Mouse (Mus musculus): ENCODE results near the gene Tldc2. TPM values are rescaled to one million over a fixed set of nuclear protein-coding genes. Genes with fewer than 3 reads are reported as not detected.

Gene Tldc2
- polyA plus RNA-seq, 1 experiment, result not detected

GRCm38 (mm10) chr2:157064978-157065878, 21.6 kb upstream of the Tldc2 start:
- H3ac ChIP-seq (ENCODE audit: control insufficient read depth, insufficient read length), result no peak overlapping the region
- peaks cover 11% of the 10 kb centered on the region for H3K36me3 ChIP-seq (ENCODE audit: control insufficient read depth, insufficient read depth)
- peak overlapping the region; percentile 56 for H3K4me2 ChIP-seq (ENCODE audit: low read depth)
- no peak overlapping the region for H3K4me3 ChIP-seq
- TF ChIP-seq CEBPB (IDR thresholded peaks at IDR 0.05; ENCODE audit: insufficient read depth, poor library complexity, severe bottlenecking) (no peak), USF1 (IDR thresholded peaks at IDR 0.05; ENCODE audit: low read depth) (no peak), MYOD1 (IDR thresholded peaks at IDR 0.05; ENCODE audit: control insufficient read depth in 1 of 3, insufficient read length in 2 of 3, low read depth in 2 of 3) (no peak), SRF (IDR thresholded peaks at IDR 0.05; ENCODE audit: control insufficient read depth, insufficient read length, low read depth) (no peak), TCF12 (IDR thresholded peaks at IDR 0.05; ENCODE audit: insufficient read depth, poor library complexity, severe bottlenecking) (no peak), E2F4 (IDR thresholded peaks at IDR 0.05; ENCODE audit: insufficient read depth) (no peak), MYOG (IDR thresholded peaks at IDR 0.05; ENCODE audit: control insufficient read depth in 1 of 3, insufficient read depth in 1 of 3, insufficient read length in 2 of 3, low read depth in 2 of 3) (no peak), MAX (IDR thresholded peaks at IDR 0.05; ENCODE audit: low read depth) (no peak), REST (IDR thresholded peaks at IDR 0.05; ENCODE audit: insufficient read depth, insufficient read length) (no peak)
- H3K79me2 ChIP-seq (ENCODE audit: control insufficient read depth, insufficient read depth), result peaks cover 77% of the 10 kb centered on the region
- H3K27me3 ChIP-seq (ENCODE audit: control insufficient read depth, insufficient read depth, insufficient read length), result no peaks in the 10 kb centered on the region

DNA sequence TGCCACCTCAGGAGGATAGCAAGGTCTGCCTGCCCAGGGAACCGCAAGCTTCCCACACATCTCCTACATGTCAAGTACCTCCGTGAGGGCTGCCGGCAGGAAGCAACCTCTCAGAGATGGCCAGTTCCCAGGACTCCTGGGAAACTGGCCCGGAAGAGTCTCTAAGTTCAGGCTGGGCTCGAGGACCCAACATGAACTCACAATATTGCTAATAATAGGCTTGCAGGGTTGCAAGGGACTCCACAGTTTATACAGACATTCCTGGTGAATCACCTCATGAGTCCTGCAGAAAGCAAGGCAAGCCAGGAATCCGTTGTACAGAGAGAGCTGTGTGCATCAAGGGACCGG, 21.0 kb upstream of the Tldc2 start:
- Histone ChIP-seq H3K4me3 (no peak overlapping the region), H3K79me2 (ENCODE audit: control insufficient read depth, insufficient read depth) (peaks cover 76% of the 10 kb centered on the region), H3K36me3 (ENCODE audit: control insufficient read depth, insufficient read depth) (peaks cover 10% of the 10 kb centered on the region), H3K27me3 (ENCODE audit: control insufficient read depth, insufficient read depth, insufficient read length) (no peaks in the 10 kb centered on the region), H3K4me2 (ENCODE audit: low read depth) (peak overlapping the region; percentile 56), H3ac (ENCODE audit: control insufficient read depth, insufficient read length) (no peak overlapping the region)
- TF ChIP-seq TCF12 (IDR thresholded peaks at IDR 0.05; ENCODE audit: insufficient read depth, poor library complexity, severe bottlenecking) (no peak), E2F4 (IDR thresholded peaks at IDR 0.05; ENCODE audit: insufficient read depth) (no peak), MYOD1 (IDR thresholded peaks at IDR 0.05; ENCODE audit: control insufficient read depth in 1 of 3, insufficient read length in 2 of 3, low read depth in 2 of 3) (no peak), POLR2AphosphoS2 (IDR thresholded peaks at IDR 0.05; ENCODE audit: insufficient read length, low read depth) (no peak), POLR2A (IDR thresholded peaks at IDR 0.05; ENCODE audit: insufficient read length, low read depth) (no peak), CEBPB (IDR thresholded peaks at IDR 0.05; ENCODE audit: insufficient read depth, poor library complexity, severe bottlenecking) (no peak), REST (IDR thresholded peaks at IDR 0.05; ENCODE audit: insufficient read depth, insufficient read length) (no peak), SRF (IDR thresholded peaks at IDR 0.05; ENCODE audit: control insufficient read depth, insufficient read length, low read depth) (no peak), MAX (IDR thresholded peaks at IDR 0.05; ENCODE audit: low read depth) (no peak), MYOG (IDR thresholded peaks at IDR 0.05; ENCODE audit: control insufficient read depth in 1 of 3, insufficient read depth in 1 of 3, insufficient read length in 2 of 3, low read depth in 2 of 3) (no peak), TCF3 (IDR thresholded peaks at IDR 0.05; ENCODE audit: insufficient read length, low read depth) (no peak), USF1 (IDR thresholded peaks at IDR 0.05; ENCODE audit: low read depth) (no peak)

DNA sequence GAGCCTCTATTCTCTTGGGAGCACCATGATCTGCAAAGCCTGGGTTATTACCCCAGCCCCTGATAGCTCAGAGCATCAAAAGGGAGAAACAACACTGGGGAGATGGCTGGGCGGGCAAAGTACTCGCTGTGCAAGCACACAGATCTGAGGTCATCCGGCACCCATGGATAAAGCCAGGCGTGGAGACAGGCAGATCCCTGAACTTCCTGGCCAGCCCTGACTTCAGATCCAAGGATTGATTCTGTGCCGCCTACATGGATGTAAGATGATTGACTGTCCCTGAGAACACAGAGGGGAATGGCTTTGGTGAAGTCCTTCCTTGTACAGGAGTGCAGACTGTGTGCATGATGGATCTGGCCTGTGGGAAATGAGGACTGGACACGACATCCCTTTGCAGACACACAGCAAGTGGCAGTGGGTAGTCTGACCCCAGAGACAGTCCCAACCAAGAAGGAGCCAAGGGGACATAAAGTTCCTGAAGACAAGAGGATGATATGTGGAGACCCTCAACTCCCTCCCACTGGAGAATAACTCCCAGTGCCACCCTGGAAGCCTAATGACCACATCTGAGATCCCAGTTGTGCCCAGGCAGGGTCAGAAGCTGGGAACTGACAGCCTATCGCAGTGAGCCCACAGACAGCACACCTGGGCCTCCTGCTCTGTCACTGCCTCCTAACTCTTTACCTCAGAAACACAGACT, 20.0 kb upstream of the Tldc2 start:
- H3K36me3 ChIP-seq (ENCODE audit: control insufficient read depth, insufficient read depth), result no peaks in the 10 kb centered on the region
- no peak overlapping the region for H3K4me2 ChIP-seq (ENCODE audit: low read depth)
- no peak overlapping the region for H3K4me3 ChIP-seq
- H3K27me3 ChIP-seq (ENCODE audit: control insufficient read depth, insufficient read depth, insufficient read length), result no peaks in the 10 kb centered on the region
- TF ChIP-seq POLR2AphosphoS2 (IDR thresholded peaks at IDR 0.05; ENCODE audit: insufficient read length, low read depth) (no peak), E2F4 (IDR thresholded peaks at IDR 0.05; ENCODE audit: insufficient read depth) (no peak), CEBPB (IDR thresholded peaks at IDR 0.05; ENCODE audit: insufficient read depth, poor library complexity, severe bottlenecking) (no peak), MYOD1 (IDR thresholded peaks at IDR 0.05; ENCODE audit: control insufficient read depth in 1 of 3, insufficient read length in 2 of 3, low read depth in 2 of 3) (no peak), REST (IDR thresholded peaks at IDR 0.05; ENCODE audit: insufficient read depth, insufficient read length) (no peak), TCF3 (IDR thresholded peaks at IDR 0.05; ENCODE audit: insufficient read length, low read depth) (no peak), USF1 (IDR thresholded peaks at IDR 0.05; ENCODE audit: low read depth) (no peak), MYOG (IDR thresholded peaks at IDR 0.05; ENCODE audit: control insufficient read depth in 1 of 3, insufficient read depth in 1 of 3, insufficient read length in 2 of 3, low read depth in 2 of 3) (no peak), POLR2A (IDR thresholded peaks at IDR 0.05; ENCODE audit: insufficient read length, low read depth) (no peak), SRF (IDR thresholded peaks at IDR 0.05; ENCODE audit: control insufficient read depth, insufficient read length, low read depth) (no peak), MAX (IDR thresholded peaks at IDR 0.05; ENCODE audit: low read depth) (no peak)
- H3K79me2 ChIP-seq (ENCODE audit: control insufficient read depth, insufficient read depth), result peaks cover 74% of the 10 kb centered on the region
- no peak overlapping the region for H3ac ChIP-seq (ENCODE audit: control insufficient read depth, insufficient read length)

DNA sequence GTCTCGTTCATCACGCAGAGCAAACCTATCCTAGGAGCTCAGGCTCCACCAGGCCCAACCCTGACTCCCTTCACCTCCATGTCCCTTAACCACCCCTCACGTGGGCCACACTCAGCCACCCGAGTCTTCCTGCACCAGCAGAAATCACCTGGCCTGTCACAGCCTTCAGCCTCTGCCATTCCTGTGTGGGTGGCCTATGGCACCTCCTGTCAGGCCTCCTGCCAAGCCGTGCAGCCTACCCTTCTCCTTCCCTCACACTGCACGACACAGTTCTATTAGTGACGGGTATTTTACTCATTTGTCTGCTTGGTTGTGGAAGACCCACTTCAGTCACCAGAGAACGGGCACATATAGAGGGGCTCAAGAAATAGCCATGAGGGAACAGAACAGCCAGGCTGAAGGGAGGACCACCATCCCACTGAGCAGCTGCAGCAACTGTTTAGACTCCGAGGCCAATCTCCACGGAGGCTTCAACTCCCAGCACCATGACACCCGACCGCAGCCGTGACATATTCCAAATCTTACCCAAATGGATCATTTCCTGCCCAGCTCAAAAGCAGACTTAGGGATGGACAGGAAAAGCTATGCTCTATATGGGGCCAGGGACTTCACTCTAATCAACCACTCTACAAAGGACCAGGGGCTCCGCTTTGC, 18.0 kb upstream of the Tldc2 start:
- Histone ChIP-seq H3K4me3 (no peak overlapping the region), H3K36me3 (ENCODE audit: control insufficient read depth, insufficient read depth) (no peaks in the 10 kb centered on the region), H3K79me2 (ENCODE audit: control insufficient read depth, insufficient read depth) (peaks cover 81% of the 10 kb centered on the region), H3K4me2 (ENCODE audit: low read depth) (peak overlapping the region; percentile 78), H3ac (ENCODE audit: control insufficient read depth, insufficient read length) (no peak overlapping the region), H3K27me3 (ENCODE audit: control insufficient read depth, insufficient read depth, insufficient read length) (no peaks in the 10 kb centered on the region)
- TF ChIP-seq SRF (IDR thresholded peaks at IDR 0.05; ENCODE audit: control insufficient read depth, insufficient read length, low read depth) (no peak), MYOG (IDR thresholded peaks at IDR 0.05; ENCODE audit: control insufficient read depth in 1 of 3, insufficient read depth in 1 of 3, insufficient read length in 2 of 3, low read depth in 2 of 3) (peak; percentile 23 to 40 (median 37)), REST (IDR thresholded peaks at IDR 0.05; ENCODE audit: insufficient read depth, insufficient read length) (no peak), POLR2AphosphoS2 (IDR thresholded peaks at IDR 0.05; ENCODE audit: insufficient read length, low read depth) (no peak), POLR2A (IDR thresholded peaks at IDR 0.05; ENCODE audit: insufficient read length, low read depth) (no peak), USF1 (IDR thresholded peaks at IDR 0.05; ENCODE audit: low read depth) (no peak), E2F4 (IDR thresholded peaks at IDR 0.05; ENCODE audit: insufficient read depth) (no peak), MAX (IDR thresholded peaks at IDR 0.05; ENCODE audit: low read depth) (no peak), TCF12 (IDR thresholded peaks at IDR 0.05; ENCODE audit: insufficient read depth, poor library complexity, severe bottlenecking) (no peak), TCF3 (IDR thresholded peaks at IDR 0.05; ENCODE audit: insufficient read length, low read depth) (no peak), CEBPB (IDR thresholded peaks at IDR 0.05; ENCODE audit: insufficient read depth, poor library complexity, severe bottlenecking) (no peak), MYOD1 (IDR thresholded peaks at IDR 0.05; ENCODE audit: control insufficient read depth in 1 of 3, insufficient read length in 2 of 3, low read depth in 2 of 3) (peak in 2 of 3 experiments; percentile 69 to 75)
